Mouse (Mus musculus) neural tube, embryonic 14.5 days (tissue): ENCODE results near the gene Wdr27. TPM values are rescaled to one million over a fixed set of nuclear protein-coding genes. Genes with fewer than 3 reads are reported as not detected.
A peak's percentile ranks its signal among the peaks of the same experiment; 100 is the strongest.
"Not testable (repeated sequence)": the region's sequence is repeated elsewhere in the genome, so short reads cannot be mapped to it uniquely, and the experiment has no call there.

Source experiments
- ATAC-seq: fragments of 200-750 bp; cut with Nextera tagmentation; 2 replicates; pipeline ENCODE4 v1.8.0; 2017; ENCODE audit warnings: low read depth, mild to moderate bottlenecking, moderate TSS enrichment, moderate library complexity
- H3K27ac ChIP-seq: fragments of 300-500 bp; sonication (generic); 2 replicates; pipeline ENCODE4 v1.5.1; 2014; ENCODE audit warnings: low read depth, mild to moderate bottlenecking, control low read depth, low read length, moderate library complexity, mixed read lengths
- H3K27me3 ChIP-seq: fragments of 300-500 bp; sonication (generic); 2 replicates; pipeline ENCODE4 v1.6.1; 2014; ENCODE audit warnings: low read length; ENCODE audit not compliant: control insufficient read depth, insufficient read depth
- H3K36me3 ChIP-seq: fragments of 300-500 bp; sonication (generic); 2 replicates; pipeline ENCODE4 v1.6.1; 2014; ENCODE audit warnings: low read length, mixed read lengths; ENCODE audit not compliant: control insufficient read depth, insufficient read depth
- H3K4me1 ChIP-seq: fragments of 300-500 bp; sonication (generic); 2 replicates; pipeline ENCODE4 v1.6.1; 2014; ENCODE audit warnings: low read length; ENCODE audit not compliant: control insufficient read depth, insufficient read depth
- H3K4me2 ChIP-seq: fragments of 300-500 bp; sonication (generic); 2 replicates; pipeline ENCODE4 v1.6.1; 2014; ENCODE audit warnings: mild to moderate bottlenecking, low read depth, low read length, control low read depth
- H3K4me3 ChIP-seq: fragments of 300-500 bp; sonication (generic); 2 replicates; pipeline ENCODE4 v1.5.1; 2014; ENCODE audit warnings: low read depth, low read length, control low read depth, mixed read lengths
- H3K9ac ChIP-seq: fragments of 300-500 bp; sonication (generic); replicated peaks from 2 replicates; pipeline ENCODE4 v1.6.1; 2014; ENCODE audit warnings: low read depth, mild to moderate bottlenecking, control low read depth, low read length, mixed read lengths
- H3K9me3 ChIP-seq: fragments of 300-500 bp; sonication (generic); 2 replicates; pipeline ENCODE4 v1.6.1; 2016; ENCODE audit warnings: low read length; ENCODE audit not compliant: control insufficient read depth
- WGBS: fragments of 180-500 bp; shearing (Covaris S2); extraction: QIAGEN DNeasy Blood & Tissue Kit; methylation state at CpG from one replicate; pipeline ENCODE4 v1.1.7; 2014; 5-methylcytosine and 5-hydroxymethylcytosine counted together
- polyA plus RNA-seq: library from polyadenylated mRNA; unstranded; fragments of >200 nt; fragmentation: Nextera tagmentation; extraction: Ambion mirVana; gene quantifications from 2 replicates; pipeline ENCODE4 v1.2.1, GENCODE M21; 2014

The Wdr27 gene
- polyA plus RNA-seq, 1 experiment from 2014 or later, result 10.2 TPM

- H3K4me3 ChIP-seq, result peak overlapping the region; percentile 56
- no peaks in the 10 kb centered on the region for H3K9me3 ChIP-seq
- ATAC-seq, result peak; percentile 7; the same call in 1 of the 2 replicates
- peak overlapping the region; percentile 61; the same call in 1 of the 2 replicates for H3K9ac ChIP-seq
- no peak overlapping the region for H3K27ac ChIP-seq
- whole genome bisulfite sequencing, result under 1% methylated on average over 16 of the region's 23 CpGs
- H3K4me2 ChIP-seq, result peak overlapping the region; percentile 96
- no peaks in the 10 kb centered on the region for H3K36me3 ChIP-seq
- H3K27me3 ChIP-seq, result no peaks in the 10 kb centered on the region
- H3K4me1 ChIP-seq, result peaks cover 6% of the 10 kb centered on the region
These were observed 17.6 kb upstream of the Wdr27 start for GRCm38 (mm10) chr17:14960520-14960919.

GRCm38 (mm10) chr17:14959979-14960378 lies 17.0 kb upstream of the Wdr27 start:
- Histone ChIP-seq H3K36me3 (no peaks in the 10 kb centered on the region), H3K9ac (no peak overlapping the region), H3K27ac (no peak overlapping the region), H3K4me3 (peak overlapping the region; percentile 14), H3K4me2 (peak overlapping the region; percentile 41; the same call in 1 of the 2 replicates), H3K4me1 (peaks cover 6% of the 10 kb centered on the region), H3K27me3 (no peaks in the 10 kb centered on the region), H3K9me3 (no peaks in the 10 kb centered on the region)
- no peak for ATAC-seq
- WGBS, result 13% methylated on average over 3 of the region's 3 CpGs

- Histone ChIP-seq H3K27ac (no peak overlapping the region), H3K9ac (no peak overlapping the region), H3K27me3 (no peaks in the 10 kb centered on the region), H3K9me3 (no peaks in the 10 kb centered on the region), H3K4me2 (no peak overlapping the region), H3K4me3 (no peak overlapping the region), H3K36me3 (peaks cover 7% of the 10 kb centered on the region), H3K4me1 (peaks cover 6% of the 10 kb centered on the region)
- WGBS, result 90% methylated on average over 5 of the region's 5 CpGs
- no peak for ATAC-seq
These were observed 15.8 kb upstream of the Wdr27 start for GRCm38 (mm10) chr17:14958686-14959327.

- Histone ChIP-seq H3K9ac (no peak overlapping the region), H3K27ac (no peak overlapping the region), H3K9me3 (no peaks in the 10 kb centered on the region), H3K4me2 (no peak overlapping the region), H3K27me3 (no peaks in the 10 kb centered on the region), H3K4me3 (no peak overlapping the region), H3K36me3 (peaks cover 38% of the 10 kb centered on the region), H3K4me1 (no peaks in the 10 kb centered on the region)
- no peak for ATAC-seq
- whole genome bisulfite sequencing, result 90% methylated on average over 8 of the region's 8 CpGs
These were observed 10.5 kb upstream of the Wdr27 start for GRCm38 (mm10) chr17:14953452-14953851.

- no peak for ATAC-seq
- Histone ChIP-seq H3K4me1 (peaks cover 3% of the 10 kb centered on the region; the same call in 1 of the 2 replicates), H3K36me3 (peaks cover 50% of the 10 kb centered on the region), H3K4me3 (no peak overlapping the region), H3K27ac (no peak overlapping the region), H3K27me3 (no peaks in the 10 kb centered on the region), H3K9me3 (no peaks in the 10 kb centered on the region), H3K4me2 (no peak overlapping the region), H3K9ac (no peak overlapping the region)
- WGBS, result 89% methylated on average over 7 of the region's 7 CpGs
These were observed 6.3 kb upstream of the Wdr27 start for GRCm38 (mm10) chr17:14949161-14949827.

- Histone ChIP-seq H3K9ac (no peak overlapping the region), H3K9me3 (no peaks in the 10 kb centered on the region), H3K36me3 (peaks cover 22% of the 10 kb centered on the region), H3K4me3 (no peak overlapping the region), H3K27me3 (no peaks in the 10 kb centered on the region; the same call in 1 of the 2 replicates), H3K4me1 (peaks cover 11% of the 10 kb centered on the region), H3K27ac (no peak overlapping the region), H3K4me2 (peak overlapping the region; percentile 98; the same call in 1 of the 2 replicates)
- WGBS, result 90% methylated on average over 1 of the region's 1 CpGs
- ATAC-seq, result no peak
These were observed 1.6 kb upstream of the Wdr27 start for GRCm38 (mm10) chr17:14944551-14944950.

GRCm38 (mm10) chr17:14943729-14944059 lies 736 bp upstream of the Wdr27 start:
- Histone ChIP-seq H3K36me3 (peaks cover 16% of the 10 kb centered on the region), H3K4me1 (peaks cover 11% of the 10 kb centered on the region), H3K9me3 (no peaks in the 10 kb centered on the region), H3K4me2 (peak overlapping the region; percentile 98), H3K27ac (peak overlapping the region; percentile 77; the same call in 1 of the 2 replicates), H3K9ac (peak overlapping the region; percentile 83), H3K4me3 (peak overlapping the region; percentile 75), H3K27me3 (no peaks in the 10 kb centered on the region; the same call in 1 of the 2 replicates)
- 17% methylated on average over 16 of the region's 16 CpGs for WGBS
- ATAC-seq, result no peak; the same call in 1 of the 2 replicates

GRCm38 (mm10) chr17:14942181-14942580 lies 777 bp downstream of the Wdr27 start:
- H3K27ac ChIP-seq, H3K9me3 ChIP-seq, H3K27me3 ChIP-seq, ATAC-seq: not testable (repeated sequence)
- Histone ChIP-seq H3K4me1 (peaks cover 11% of the 10 kb centered on the region), H3K4me2 (peak overlapping the region; percentile 98), H3K4me3 (peak overlapping the region; percentile 75), H3K9ac (peak overlapping the region; percentile 83; the same call in 1 of the 2 replicates), H3K36me3 (peaks cover 10% of the 10 kb centered on the region; the same call in 1 of the 2 replicates)
- 62% methylated on average over 6 of the region's 6 CpGs for WGBS
